Mouse (Mus musculus) kidney, adult 10 weeks (tissue): Measurements from ENCODE around the gene Robo3. TPM values are rescaled to one million over a fixed set of nuclear protein-coding genes. Genes with fewer than 3 reads are reported as not detected.

Experiments used
- polyA plus RNA-seq: library from polyadenylated mRNA; stranded (reverse); fragments of 350-450 nt; fragmentation: Illumina TruSeq; extraction: RNeasy Lipid Tissue Mini Kit (QIAGEN cat#74804); gene quantifications from one replicate; pipeline ENCODE4 v1.2.3, GENCODE M21; 2014; ENCODE audit warnings: low read depth, low replicate concordance

Gene Robo3
- polyA plus RNA-seq = 0.44 TPM

DNA sequence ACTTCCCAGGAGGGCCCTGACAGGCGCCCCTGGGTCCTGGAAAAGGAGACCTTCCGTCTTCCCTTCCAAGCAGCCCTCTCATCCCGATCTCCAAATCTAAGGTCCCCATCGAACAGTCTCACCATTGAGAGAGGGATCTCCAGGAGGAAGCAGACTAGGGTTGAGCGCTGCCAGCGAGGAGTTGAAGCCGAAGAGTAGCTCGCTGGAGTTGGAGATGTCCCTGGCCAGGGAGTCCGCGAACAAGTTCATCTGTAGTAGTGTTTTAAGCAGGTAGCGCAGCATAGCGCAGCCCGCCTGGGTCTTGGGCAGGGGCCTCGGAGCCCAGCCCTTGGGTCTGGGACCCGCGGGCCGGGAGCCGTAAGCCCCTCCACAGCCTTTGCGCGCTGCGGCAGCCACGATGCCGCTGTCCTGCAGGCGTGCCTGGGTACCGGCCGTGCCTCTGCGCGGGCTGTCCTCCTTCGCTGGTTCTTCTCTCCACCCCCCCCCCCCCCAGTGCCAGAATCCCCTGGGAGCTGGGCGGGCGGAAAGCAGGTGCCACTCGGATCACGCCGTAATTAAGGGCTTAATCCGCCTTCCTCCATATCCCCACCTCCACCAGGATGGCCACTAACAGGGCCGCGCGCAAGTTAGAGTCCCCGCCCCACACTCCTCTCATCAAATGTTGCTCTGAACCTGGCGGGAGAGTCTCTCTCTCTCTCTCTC, at the start of gene Robo3:
Gene Robo3 (minus strand): TSS at position 527 of the 702 bp plus-strand sequence.

DNA sequence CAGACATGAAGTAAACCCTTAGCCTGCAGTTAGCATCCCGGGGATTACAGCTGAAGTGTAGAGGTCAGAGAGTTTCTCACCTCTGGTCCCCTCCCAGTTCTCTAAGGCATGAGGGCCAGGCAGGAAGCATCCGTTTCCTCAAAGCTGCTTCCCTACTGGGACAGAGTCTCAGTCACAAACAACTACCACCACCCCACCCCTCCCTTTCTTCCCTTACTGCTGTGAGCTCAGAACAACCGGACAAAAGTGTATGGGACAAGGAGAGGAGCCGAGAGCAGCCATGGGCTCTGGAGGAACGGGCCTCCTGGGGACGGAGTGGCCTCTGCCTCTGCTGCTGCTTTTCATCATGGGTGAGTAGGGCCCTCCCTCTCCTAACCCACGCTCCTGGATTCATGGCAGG, 31.2 kb downstream of the Robo3 start, which contains the start of gene Robo4:
Gene Robo4 (plus strand): TSS at position 96 of the 400 bp plus-strand sequence.

DNA sequence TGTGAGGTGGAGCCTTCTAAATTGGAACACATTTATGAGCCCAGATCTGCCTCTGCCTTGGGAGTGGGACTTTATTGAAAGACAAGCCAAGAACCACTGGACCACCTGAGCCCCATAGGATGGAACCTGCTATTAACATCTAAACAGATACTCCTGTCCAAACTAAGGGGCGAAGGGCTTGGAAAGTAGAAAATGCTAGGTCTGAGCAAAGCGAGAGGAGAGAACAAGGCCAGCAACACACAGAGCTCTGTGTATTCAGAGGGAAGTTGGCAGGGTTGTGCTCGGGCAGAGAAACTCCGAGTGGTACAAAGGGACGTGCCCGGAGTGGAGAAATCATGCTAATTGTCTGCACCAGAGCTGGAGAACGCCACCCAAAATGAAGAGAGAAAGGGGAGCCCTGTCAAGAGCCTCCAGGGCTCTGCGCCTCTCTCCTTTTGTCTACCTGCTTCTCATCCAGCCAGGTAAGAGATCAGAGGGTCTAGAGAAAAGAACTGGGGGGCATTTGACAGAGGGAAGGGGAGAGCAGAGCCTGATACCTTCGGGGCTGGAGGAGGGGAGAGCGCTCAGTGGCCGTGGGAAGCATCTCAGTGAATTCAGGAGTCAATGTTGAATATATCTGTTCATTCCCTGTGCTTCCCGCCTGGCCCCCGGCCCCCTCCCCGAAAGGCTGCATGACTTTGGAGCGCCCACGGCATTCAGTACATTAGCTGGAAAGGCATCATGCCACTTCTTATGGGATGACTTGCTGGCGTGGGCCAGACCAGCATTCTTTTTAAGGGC, 65.6 kb downstream of the Robo3 start, which contains the start of gene Hepacam:
Gene Hepacam (plus strand): TSS at position 51 of the 780 bp plus-strand sequence.

Other genes starting within 250 kb of the Robo3 start
- gene Tmem218, start 225.0 kb downstream of the Robo3 start, polyA plus RNA-seq = 10.4 TPM
- gene Slc37a2, start 177.5 kb downstream of the Robo3 start, polyA plus RNA-seq = 1.4 TPM
- gene Ccdc15, start 84.8 kb downstream of the Robo3 start, polyA plus RNA-seq = 4.8 TPM
- not detected for gene Hepacam, start 65.9 kb downstream of the Robo3 start, polyA plus RNA-seq
- 1.3 TPM for gene Robo4, start 31.3 kb downstream of the Robo3 start, polyA plus RNA-seq
- 25.3 TPM for gene Msantd2, start 56.1 kb upstream of the Robo3 start, polyA plus RNA-seq
- gene Esam, start 94.8 kb upstream of the Robo3 start, polyA plus RNA-seq = 8.1 TPM
- gene Vsig2, start 106.0 kb upstream of the Robo3 start, polyA plus RNA-seq = 0.81 TPM
- gene Nrgn, start 119.7 kb upstream of the Robo3 start, polyA plus RNA-seq = 0.32 TPM
- gene Siae, start 122.5 kb upstream of the Robo3 start, polyA plus RNA-seq = 36.8 TPM
- 52.4 TPM for gene Spa17, start 180.5 kb upstream of the Robo3 start, polyA plus RNA-seq
- gene Tbrg1, start 224.1 kb upstream of the Robo3 start, polyA plus RNA-seq = 12.4 TPM
- gene Panx3, start 236.0 kb upstream of the Robo3 start, polyA plus RNA-seq = not detected